Mouse (Mus musculus) stomach, postnatal 0 days (tissue): ENCODE measurements around the gene Sap30bp.

ENCODE experiments used
- CTCF ChIP-seq: IDR thresholded peaks from 2 replicates; pipeline ENCODE4 v1.5.1; 2016; ENCODE audit warnings: antibody characterized with exemption, low read depth, mild to moderate bottlenecking, moderate library complexity
- EP300 ChIP-seq: optimal IDR thresholded peaks from 2 replicates; pipeline ENCODE3; 2016; ENCODE audit warnings: antibody characterized with exemption

DNA sequence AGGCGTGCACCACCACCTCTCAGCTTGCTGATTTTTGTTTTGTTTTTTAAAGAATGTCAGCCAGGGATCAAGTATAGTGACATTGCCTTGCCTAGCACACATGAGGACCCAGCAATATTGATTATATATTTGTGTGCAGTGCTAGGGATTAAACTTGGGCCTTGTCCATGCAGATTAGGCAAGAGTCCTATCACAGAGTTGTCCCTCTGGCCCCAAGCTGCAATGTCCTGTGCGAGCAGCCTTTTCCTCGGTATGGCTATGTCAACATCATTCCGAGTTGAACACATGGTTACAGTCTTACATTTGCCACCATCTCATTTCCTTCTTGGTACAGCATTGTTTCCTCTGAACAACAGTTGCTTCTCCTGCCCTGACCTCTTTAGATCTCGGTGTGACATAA lies 14.0 kb upstream of the Sap30bp start:
- TF ChIP-seq EP300 (no peak), CTCF (no peak)
